Mouse (Mus musculus): ENCODE results near the gene Gm10273.
"Not testable (repeated sequence)": the region's sequence is repeated elsewhere in the genome, so short reads cannot be mapped to it uniquely, and the experiment has no call there.

Gene Gm10273

GRCm38 (mm10) chr10:59395461-59395860, at the start of gene Gm10273:
Gm10273 (plus strand) TSS chr10:59395632.
- DNase-seq (ENCODE audit: low spot score) = not testable (repeated sequence)

DNA sequence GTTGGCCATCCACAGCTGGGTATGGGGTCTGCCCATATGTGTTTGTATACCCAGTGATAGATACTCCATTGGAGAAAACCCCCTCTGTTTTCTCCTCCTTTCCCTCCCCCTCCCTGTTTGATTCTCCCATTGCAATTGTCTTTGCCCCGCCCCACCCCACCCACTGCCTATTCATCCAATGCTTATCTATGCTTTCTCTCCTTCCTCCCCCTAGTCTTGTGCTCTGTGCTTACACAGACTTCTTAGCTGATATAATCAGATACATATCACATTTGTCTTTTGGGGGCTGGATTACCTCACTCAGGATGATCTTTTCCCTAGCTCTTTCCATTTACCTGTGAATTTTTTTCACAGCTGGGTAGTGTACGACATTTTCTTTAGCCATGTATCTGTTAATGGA, 48.9 kb upstream of the Gm10273 start:
- DNase-seq (ENCODE audit: low spot score) = no peak

DNA sequence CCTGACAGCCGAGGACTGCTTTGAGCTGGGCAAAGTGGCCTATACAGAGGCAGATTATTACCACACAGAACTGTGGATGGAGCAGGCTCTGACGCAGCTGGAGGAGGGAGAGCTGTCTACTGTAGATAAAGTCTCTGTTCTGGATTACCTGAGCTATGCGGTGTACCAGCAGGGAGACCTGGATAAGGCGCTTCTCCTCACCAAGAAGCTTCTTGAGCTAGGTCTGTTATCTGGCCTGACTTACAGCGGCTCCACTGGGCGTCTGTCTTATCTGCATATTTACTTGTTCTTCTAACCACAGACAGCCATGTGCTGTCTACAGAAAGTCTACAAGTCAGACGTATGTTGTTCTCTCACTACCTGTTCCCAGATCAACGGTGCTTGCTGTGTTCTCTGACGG, 47.2 kb upstream of the Gm10273 start:
- DNase-seq (ENCODE audit: low spot score) = no peak

DNA sequence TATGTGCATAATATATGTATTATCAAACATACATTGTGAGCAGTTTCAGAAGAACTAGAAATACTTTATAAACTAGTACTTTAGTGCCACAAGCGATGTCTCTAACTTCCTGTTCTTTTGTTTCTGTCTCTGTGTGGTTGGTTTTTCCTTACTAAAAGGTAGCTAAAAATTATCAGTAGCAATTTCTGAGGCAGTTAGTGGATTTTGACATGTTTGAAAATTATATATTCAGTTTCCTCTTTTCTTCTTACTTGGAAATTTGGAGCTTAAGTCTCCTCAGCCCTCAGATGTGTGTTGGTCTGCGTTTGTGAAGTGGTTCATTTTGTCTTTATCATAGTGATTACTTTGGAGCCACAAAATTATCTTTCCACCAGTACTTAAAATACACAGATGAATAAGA, 45.9 kb upstream of the Gm10273 start:
- no peak for DNase-seq (ENCODE audit: low spot score)

DNA sequence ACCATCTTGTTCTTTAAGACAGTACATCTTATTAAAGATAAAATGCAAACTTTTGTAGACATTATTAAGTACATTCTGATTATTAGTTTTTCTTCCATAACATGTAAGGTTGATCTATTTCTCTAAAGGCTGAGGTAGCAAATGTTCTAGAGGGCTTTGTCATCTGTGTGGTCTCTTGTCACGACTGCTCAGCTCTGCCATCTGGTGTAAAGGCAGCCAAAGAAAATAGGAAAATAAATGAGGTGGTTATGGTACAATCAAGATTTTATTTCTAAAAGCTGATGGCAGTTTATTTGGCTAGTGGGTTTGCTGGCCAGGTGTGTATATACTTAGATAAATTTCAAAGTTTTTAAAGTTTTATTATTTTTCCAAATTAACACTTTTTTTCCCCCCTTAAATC, 42.4 kb upstream of the Gm10273 start:
- no peak for DNase-seq (ENCODE audit: low spot score)

DNA sequence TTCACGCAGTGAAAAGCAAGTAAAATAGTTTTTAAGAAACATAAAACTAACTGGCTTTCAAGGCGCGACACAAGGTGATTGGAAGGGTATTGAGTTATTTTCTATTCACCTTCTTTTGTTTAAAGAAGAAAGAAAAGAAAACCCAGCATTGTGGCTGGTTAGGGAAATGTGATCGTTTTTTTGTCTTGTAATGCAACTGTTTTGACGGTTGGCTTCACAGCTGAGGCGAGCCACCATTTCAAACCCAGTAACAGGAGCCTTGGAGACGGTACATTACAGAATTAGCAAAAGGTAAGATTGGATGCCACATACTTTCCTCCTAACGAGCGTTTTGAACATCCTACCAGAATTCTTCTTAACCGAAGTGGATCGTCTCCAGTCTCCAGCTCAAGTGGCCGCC, 41.3 kb upstream of the Gm10273 start:
- DNase-seq (ENCODE audit: low spot score) = no peak

DNA sequence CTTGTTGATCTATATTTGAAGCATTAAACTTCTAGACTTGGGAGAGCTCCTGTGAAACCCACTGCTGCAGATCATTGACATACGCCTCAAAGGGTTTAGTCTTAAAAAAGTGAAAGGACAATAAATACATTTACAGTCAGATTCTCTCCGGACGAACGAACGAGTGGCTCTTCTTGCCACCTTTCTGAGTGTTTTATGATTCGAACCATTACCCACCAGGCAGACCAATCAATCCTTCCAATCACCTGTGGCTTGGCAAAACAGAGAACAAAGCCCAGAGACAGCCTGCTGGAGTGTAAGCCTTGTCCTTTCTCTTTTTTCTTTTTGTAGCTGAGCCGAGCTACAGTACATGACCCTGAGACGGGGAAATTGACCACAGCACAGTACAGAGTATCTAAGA, 40.4 kb upstream of the Gm10273 start:
- DNase-seq (ENCODE audit: low spot score) = no peak

- no peak for DNase-seq (ENCODE audit: low spot score)
These were observed 36.7 kb upstream of the Gm10273 start for GRCm38 (mm10) chr10:59358744-59359143.

DNA sequence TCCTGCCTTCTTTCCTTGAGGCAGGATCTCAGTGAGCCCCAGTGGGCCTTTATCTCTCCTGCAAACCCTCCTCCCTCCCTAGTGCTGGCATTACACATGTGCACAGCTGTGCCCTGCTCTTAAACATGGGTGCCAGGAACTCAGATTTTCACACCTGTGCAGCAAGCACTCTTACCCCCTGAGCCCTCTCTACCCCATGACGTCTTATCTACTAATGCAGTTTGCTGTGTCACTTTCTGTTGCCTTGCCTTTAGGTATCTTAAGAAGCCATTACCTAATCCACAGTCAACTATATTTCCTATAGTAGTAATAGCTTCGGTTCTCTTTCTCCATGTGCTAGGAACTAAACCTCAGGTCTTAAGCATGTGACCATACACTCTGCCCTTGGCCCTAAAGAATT, 32.2 kb upstream of the Gm10273 start:
- DNase-seq (ENCODE audit: low spot score) = no peak

- DNase-seq (ENCODE audit: low spot score) = no peak
These were observed 30.9 kb upstream of the Gm10273 start for GRCm38 (mm10) chr10:59364551-59364950.

- DNase-seq (ENCODE audit: low spot score) = no peak
These were observed 29.4 kb upstream of the Gm10273 start for GRCm38 (mm10) chr10:59365804-59366589.

DNA sequence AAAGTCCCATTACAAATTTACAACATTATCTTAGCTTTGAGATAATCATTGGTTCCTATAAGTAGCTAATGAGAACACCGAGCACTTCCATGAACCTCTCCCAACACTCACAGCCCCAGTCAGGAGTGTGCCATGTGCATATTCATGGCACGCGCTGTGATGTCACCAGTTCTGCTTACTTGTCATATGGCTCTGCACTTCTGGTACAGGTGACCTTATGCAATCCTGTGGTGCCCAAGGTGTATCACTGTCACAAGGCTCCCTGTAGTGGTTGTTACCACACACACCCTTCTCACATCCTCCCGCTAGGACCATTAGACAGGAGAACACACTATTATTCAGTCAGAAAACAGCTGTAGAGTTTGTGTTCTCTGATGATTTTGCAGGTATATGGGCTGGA, 28.7 kb upstream of the Gm10273 start:
- no peak for DNase-seq (ENCODE audit: low spot score)

- no peak for DNase-seq (ENCODE audit: low spot score)
These were observed 28.2 kb upstream of the Gm10273 start for GRCm38 (mm10) chr10:59367206-59367605.

DNA sequence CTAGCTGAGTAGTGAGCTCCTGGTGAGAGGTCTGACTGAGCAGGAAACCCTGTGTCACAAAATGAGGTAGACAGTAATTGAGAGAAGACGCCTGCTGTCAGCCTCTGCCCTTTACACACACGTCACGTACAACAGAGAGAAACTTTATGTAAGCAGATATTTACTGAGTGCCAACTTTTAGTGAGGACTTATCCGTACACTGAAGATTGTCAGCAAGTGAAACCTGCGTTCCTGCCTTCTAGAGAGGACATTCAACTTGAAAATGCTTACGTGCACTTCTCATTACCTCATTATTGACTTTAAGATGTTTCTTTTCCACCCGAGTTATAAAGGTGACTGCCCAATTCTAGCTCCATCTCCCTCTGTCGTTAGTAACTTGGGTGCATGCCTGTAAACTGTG, 26.7 kb upstream of the Gm10273 start:
- DNase-seq (ENCODE audit: low spot score) = no peak

DNA sequence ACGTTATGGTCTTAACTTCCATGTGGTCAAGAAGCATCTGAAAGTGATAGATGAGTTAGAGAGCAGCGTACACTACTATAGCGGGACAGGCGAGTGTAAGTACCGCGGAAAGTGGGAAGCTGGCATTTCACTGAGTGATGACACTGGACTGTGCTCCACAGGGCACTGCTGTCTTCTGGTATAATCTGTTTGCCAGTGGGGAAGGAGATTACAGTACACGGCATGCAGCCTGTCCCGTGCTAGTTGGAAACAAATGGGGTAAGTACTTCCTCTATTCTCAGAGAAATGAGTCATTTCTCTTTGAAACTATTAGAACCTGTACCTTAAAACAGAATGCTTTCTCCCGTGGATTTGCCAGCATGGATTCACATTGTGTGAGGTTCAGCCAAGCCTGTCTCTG, 26.0 kb upstream of the Gm10273 start:
- no peak for DNase-seq (ENCODE audit: low spot score)

DNA sequence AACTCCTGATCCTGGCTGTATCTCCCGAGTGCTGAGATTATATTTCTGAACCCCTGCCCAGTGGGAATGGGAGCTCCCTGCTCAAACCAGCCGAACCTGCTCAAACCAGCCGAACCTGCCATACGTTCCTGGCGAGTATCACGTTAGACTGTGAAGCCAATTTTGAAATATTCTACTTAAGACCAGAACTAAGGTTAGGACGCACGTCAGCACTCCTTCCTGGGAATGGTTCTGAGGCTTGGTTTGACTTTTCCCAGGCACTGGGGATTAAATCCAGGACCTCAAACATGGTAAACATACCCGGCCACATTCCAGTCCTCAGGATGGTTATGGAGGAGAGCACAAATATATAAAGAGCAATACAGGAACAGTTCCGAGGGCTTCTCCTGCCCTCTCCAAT, 17.5 kb upstream of the Gm10273 start:
- DNase-seq (ENCODE audit: low spot score) = no peak

DNA sequence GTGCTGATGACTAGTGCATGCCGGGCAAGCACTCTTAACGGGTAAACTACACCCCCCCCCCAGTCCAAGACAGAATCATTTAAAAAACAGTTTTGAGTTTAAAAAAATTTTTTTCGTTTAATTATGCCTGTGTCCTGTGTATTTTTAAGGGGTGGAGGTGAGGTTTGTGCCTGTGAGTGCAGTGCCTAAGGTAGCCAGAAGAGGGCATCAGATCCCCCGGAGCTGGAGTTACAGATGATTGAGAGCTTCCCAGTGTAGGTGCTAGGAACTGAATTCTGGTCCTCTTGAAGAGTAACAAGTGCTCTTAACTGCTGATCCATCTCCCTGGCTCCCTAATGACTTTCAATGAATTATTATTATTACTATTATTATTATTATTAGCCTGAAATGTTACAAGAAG, 16.7 kb upstream of the Gm10273 start:
- DNase-seq (ENCODE audit: low spot score) = no peak

GRCm38 (mm10) chr10:59379927-59380326, 15.5 kb upstream of the Gm10273 start:
- DNase-seq (ENCODE audit: low spot score) = no peak

GRCm38 (mm10) chr10:59380411-59380821, 15.0 kb upstream of the Gm10273 start:
- no peak for DNase-seq (ENCODE audit: low spot score)

DNA sequence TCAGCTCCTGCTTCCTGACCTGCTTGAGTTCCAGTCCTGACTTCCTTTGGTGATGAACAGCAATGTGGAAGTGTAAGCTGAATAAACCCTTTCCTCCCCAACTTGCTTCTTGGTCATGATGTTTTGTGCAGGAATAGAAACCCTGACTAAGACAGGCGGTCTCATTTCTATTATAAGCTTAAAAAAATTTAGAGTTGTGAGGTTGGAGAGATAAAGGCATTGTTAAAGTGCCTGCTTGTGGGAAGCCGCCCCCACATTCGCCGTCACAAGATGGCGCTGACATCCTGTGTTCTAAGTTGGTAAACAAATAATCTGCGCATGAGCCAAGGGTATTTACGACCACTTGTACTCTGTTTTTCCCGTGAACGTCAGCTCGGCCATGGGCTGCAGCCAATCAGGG, 13.9 kb upstream of the Gm10273 start:
- DNase-seq (ENCODE audit: low spot score) = not testable (repeated sequence)

GRCm38 (mm10) chr10:59386951-59387350, 8.5 kb upstream of the Gm10273 start:
- peak; percentile 41 for DNase-seq (ENCODE audit: low spot score)

DNA sequence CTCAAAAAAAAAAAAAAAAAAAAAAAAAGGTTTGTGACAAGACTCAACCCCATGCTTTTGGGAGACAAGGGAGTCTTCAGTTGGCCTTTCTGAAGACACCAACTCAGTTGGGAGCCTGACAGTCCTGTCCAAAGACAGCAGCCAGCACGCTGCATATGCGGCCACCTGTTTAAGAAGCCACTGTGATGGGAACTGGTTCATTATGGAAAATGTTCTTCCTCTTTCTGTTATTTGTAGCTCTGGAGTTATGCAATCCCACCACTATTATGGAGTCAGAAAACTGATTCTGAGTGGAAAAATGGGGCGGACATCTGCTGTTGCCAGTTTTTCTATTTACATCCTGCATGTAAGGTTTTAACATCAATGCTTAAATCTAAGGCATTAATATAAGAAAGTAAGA, 5.8 kb upstream of the Gm10273 start:
- no peak for DNase-seq (ENCODE audit: low spot score)

DNA sequence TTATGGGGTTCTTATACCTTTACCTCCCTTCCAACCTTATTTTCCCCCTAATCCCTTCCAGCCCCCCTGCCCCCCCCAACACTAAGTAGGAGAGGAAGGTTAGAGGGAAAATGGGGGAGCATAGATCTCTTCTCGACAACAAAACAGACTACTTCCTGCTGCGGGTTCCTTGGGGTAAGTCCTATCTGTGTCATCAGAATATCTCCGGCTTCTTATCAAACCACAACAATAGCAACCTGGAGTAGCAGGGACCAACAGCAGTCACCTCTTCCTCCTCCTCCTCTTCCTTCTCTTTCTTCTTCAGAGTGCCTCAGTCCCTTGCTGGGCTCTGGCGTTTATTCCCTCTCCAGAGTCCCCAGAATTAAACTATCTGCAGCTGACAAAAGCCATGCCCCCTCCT, 3.5 kb upstream of the Gm10273 start:
- DNase-seq (ENCODE audit: low spot score) = no peak
